Mouse (Mus musculus) lung, adult 2 months (tissue): ENCODE data around the gene Gm10197.

Source experiments
- CTCF ChIP-seq: fragments of 200-500 bp; IDR thresholded peaks from 2 replicates; pipeline ENCODE4 v1.5.1; 2011; ENCODE audit warnings: mild to moderate bottlenecking, low read length, control low read depth; ENCODE audit not compliant: insufficient read depth
- POLR2A ChIP-seq: fragments of 200-500 bp; IDR thresholded peaks from 2 replicates; pipeline ENCODE4 v1.6.1; 2011; ENCODE audit warnings: low read depth, mild to moderate bottlenecking, control low read depth, low read length, borderline replicate concordance; ENCODE audit errors: extremely low read depth

GRCm38 (mm10) chr19:53378421-53378820 is 6.9 kb upstream of the Gm10197 start:
- no peak for TF ChIP-seq POLR2A
- no peak for TF ChIP-seq CTCF
